Mouse (Mus musculus) cerebellum, adult 18-20 months (tissue): ENCODE measurements around the gene Dtx3l.
"Not testable (repeated sequence)": the region's sequence is repeated elsewhere in the genome, so short reads cannot be mapped to it uniquely, and the experiment has no call there.

Source experiments
- DNase-seq, 2 experiments: peaks; one replicate each; pipeline ENCODE4 v3.0.0; 2021

Dtx3l gene

GRCm38 (mm10) chr16:35938211-35939151 is at the start of gene Dtx3l, which contains the start of gene Parp9:
Gene Dtx3l, minus strand, starts transcription at chr16:35939151.
Gene Parp9, plus strand, starts transcription at chr16:35938470.
- DNase-seq, result peak; percentile 30 to 49

GRCm38 (mm10) chr16:35987930-35988329 is 49.0 kb upstream of the Dtx3l start:
- DNase-seq, result no peak

- no peak for DNase-seq
These were observed 45.5 kb upstream of the Dtx3l start for GRCm38 (mm10) chr16:35984471-35984870.

DNA sequence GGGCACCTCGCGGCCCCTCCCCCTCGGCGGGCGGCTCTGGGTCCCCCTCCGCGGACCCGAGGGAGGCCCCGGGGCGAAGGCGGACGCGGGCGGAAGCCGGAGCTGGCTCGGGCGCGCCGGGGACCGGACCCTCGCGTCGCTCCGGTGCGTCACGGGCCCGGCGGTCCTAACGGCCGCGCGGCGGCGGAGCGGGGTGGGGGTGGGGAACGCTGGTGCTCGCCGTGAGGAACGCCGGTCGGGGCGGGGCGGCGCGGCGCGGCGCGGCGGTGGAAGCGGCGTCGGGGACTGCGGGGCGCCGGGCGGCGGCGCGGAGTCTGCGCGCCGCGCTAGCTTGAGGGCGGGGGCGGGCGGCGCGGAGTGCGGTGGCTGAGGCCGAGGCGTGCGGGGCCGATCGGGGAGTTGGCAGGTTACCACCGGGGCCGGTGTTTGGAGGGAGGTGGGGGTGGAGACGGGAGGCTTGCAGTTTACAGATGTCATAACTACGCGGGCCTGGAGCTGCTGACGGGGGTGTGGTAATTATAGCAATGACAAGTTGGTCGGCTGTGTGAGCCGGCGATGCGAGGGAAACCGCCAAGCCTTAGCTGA is 44.7 kb upstream of the Dtx3l start:
- DNase-seq, result peak; percentile 77 to 78

GRCm38 (mm10) chr16:35982902-35983516 is 44.1 kb upstream of the Dtx3l start:
- peak; percentile 92 to 98 for DNase-seq

GRCm38 (mm10) chr16:35982506-35982901 is 43.6 kb upstream of the Dtx3l start:
- DNase-seq, result no peak

- DNase-seq, result peak; percentile 99 to 100
These were observed 42.4 kb upstream of the Dtx3l start for GRCm38 (mm10) chr16:35981363-35981821.

- not testable (repeated sequence) for DNase-seq
These were observed 39.5 kb upstream of the Dtx3l start, which contains the start of gene Kpna1 for GRCm38 (mm10) chr16:35978450-35978849. Gene Kpna1, plus strand, starts transcription at chr16:35978750.

- no peak for DNase-seq
These were observed 35.1 kb upstream of the Dtx3l start for GRCm38 (mm10) chr16:35974021-35974420.

DNA sequence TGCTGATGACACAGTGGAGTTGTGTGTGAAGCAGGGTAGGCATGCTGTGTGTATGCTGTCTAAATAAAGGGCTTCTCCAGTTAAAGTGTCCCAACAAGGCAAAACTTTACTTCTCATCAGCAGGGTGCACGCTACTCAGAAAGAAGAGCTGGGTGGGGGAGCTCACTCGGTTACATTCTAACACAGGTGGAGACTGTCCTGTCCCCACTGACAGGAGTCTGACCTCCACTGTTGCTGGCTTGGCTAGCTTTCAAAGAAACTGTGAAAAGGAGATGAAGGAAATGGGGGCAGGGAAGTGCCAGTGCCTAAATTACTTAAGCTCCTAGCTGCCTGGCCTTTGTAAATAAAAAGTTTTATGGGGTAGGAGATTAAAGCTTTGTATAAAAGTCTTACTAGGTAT is 29.2 kb upstream of the Dtx3l start:
- DNase-seq, result no peak

GRCm38 (mm10) chr16:35967319-35967718 is 28.4 kb upstream of the Dtx3l start:
- DNase-seq, result no peak

GRCm38 (mm10) chr16:35966411-35967115 is 27.6 kb upstream of the Dtx3l start:
- no peak for DNase-seq

GRCm38 (mm10) chr16:35965991-35966390 is 27.0 kb upstream of the Dtx3l start:
- not testable (repeated sequence) for DNase-seq

- no peak for DNase-seq
These were observed 13.7 kb upstream of the Dtx3l start for GRCm38 (mm10) chr16:35952628-35953130.

- no peak for DNase-seq
These were observed 12.3 kb upstream of the Dtx3l start for GRCm38 (mm10) chr16:35951216-35951615.

DNA sequence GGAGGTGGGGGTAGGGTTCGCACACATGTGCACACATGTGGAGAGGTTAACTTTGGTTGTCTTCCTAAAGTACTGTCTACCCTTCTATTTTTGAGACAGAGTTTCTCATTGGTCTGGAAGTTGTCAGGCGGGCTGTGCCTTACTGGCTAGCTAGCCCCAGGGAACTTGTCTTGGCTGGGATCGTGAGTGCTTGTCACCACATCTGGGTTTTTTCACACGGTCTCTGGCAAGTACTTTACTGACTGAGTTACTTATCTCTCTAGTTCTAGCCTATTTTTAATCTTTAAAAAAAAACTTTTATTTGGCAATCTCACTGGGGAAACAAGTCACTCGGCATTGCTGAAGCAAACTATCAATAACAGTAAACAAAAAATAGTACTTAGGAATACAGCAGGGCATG is 10.3 kb upstream of the Dtx3l start:
- DNase-seq, result no peak

GRCm38 (mm10) chr16:35941382-35941781 is 2.4 kb upstream of the Dtx3l start:
- peak; percentile 5 to 11 for DNase-seq

DNA sequence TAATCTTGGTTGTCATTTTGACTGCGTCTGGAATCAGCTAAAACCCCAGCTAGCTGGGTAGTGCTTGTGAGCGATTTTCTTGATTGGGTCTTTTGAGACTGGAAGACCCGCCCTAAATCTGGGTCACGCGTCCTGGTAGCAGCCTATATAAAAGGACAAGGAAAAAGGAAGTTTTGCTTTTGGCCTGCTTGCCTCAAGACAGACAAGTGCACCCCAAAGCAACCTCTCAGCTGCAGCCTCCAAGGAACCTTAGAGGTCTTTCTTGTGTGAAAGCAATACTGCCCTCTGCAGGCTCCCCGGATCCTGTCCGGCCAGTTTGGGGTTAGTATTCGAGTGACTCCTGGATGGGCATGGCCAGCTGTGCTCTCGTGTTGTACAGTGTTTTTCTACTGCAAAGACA is 739 bp upstream of the Dtx3l start:
- peak; percentile 73 to 76 for DNase-seq

GRCm38 (mm10) chr16:35939261-35939660 is 310 bp upstream of the Dtx3l start:
- DNase-seq, result no peak

DNA sequence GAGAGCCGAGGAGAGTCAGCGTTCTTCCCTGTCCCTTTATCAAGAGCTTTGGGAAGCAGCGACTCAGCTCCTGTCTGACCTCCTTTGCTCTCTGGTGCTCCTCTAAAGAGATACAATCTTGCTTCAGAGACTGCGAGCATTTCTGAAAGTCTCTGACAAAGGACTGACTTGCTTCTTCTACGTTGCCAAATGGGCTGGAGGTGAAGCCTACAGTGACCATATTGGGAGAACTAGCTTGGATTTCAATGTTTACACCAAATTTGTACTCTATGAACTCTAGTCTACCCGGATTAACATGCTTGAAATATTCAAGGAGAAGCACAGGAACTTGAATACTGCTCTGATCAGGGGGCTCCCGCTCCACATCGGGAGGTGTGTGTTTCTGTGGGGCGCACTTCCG is 5.8 kb downstream of the Dtx3l start:
- DNase-seq, result no peak

- DNase-seq, result no peak
These were observed 6.5 kb downstream of the Dtx3l start for GRCm38 (mm10) chr16:35932179-35933055.
